Mouse (Mus musculus) E14TG2a.4 (cell line): Measurements from ENCODE around the gene Fcrla.

ENCODE experiments used
- CTCF ChIP-seq: conservative IDR thresholded peaks from 2 replicates; pipeline ENCODE4 v1.5.1; 2014; ENCODE audit warnings: low read length
- NANOG ChIP-seq: IDR thresholded peaks from 2 replicates; pipeline ENCODE4 v1.6.1; 2014; ENCODE audit warnings: borderline replicate concordance, low read length, mixed read lengths
- POU5F1 ChIP-seq: IDR thresholded peaks from 2 replicates; pipeline ENCODE4 v1.6.1; 2014; ENCODE audit warnings: low read length, borderline replicate concordance

- TF ChIP-seq CTCF (no peak), POU5F1 (no peak), NANOG (no peak)
Measured at GRCm38 (mm10) chr1:170974736-170975135, 47.4 kb upstream of the Fcrla start.
